Mouse (Mus musculus): ENCODE data around the gene Cfap97d2.

The Cfap97d2 gene

DNA sequence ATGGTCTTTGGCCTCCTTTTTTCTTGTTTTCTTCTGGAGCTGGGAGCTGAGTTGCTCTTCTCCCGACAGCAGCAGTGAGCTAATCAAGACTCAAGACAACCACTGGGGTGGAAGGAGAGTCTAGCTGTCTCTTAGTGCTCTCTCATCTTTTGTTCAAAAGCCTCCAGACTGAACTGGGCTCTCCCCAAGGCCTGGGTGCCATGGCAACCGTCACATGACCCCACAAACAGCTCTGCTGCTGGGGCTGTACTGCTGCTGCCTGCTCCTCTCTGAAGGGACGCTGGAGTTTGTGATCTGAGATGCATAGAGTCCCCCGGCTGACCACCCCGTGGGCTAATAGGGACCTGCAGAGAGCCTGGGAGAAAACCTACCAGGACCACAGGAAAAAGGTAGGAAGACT is at the start of gene Cfap97d2:
Gene Cfap97d2 (plus strand): TSS at position 222 of the 400 bp plus-strand sequence.
- no peak for DNase-seq (ENCODE audit: low read depth in 1 of 2, low spot score in 2 of 2)

DNA sequence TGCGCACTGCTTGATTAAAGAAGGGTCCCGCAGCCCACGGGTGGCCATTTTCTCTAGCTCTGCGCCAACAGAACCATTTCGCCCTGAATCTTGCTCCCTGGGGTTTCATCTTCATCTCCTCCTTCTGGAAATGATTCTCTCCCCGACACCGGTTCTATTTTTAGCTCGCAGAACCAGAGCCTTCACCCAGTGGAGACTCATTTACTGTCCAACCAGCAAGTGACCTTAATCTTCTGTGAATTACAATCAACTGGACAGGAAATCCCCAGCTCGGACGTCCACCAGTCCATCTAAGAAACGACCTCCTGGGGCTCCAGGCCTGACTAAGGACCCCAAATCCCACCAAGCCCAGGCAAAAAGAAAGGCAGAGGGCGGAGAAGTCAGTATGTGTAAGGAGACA is 48.2 kb upstream of the Cfap97d2 start:
- DNase-seq (ENCODE audit: low read depth in 1 of 2, low spot score in 2 of 2) = no peak

DNA sequence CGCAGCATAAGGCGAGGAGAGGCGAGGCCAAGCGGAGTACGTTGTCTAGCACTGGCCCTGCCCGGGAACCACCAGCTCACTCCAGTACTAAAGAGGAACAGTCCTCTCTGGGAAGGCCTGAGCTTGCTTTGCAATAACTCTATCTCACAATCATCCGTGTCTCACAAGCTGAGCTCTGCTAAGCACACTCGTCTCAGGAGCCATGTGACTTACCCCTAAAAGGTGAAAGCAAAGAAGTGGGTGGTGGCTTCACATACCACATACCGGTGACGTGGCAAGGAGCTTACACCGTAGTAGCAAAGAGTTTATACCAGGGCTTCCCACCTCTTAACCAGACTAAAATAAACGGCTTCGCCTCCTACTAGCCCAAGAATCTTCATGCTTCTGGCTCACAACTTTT is 45.4 kb upstream of the Cfap97d2 start:
- no peak for DNase-seq (ENCODE audit: low read depth in 1 of 2, low spot score in 2 of 2)

DNA sequence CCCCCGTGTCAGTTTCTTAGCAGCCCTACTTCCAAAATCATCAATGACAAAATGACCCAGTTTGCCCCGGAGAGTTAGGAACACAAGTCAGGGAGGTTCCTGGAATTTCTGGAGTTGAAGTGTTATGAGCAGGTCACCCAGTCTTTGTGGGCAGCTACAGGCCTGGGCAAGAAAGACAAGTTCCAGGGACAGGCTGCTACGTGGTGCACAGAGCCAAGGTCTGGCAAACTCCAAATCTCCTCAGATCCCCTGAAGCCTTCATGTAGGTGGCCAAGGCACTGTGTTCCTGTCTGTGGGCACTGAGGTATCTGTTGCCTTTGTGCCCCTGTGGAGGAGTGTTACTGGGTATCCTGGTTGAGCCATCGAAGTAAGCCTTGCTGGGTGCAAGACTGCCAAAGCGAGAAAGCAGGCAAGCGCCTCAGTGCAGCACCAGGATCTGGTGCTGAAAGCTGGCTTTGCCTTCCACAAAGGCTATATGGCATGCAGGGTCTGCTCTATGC is 40.9 kb upstream of the Cfap97d2 start:
- DNase-seq (ENCODE audit: low read depth in 1 of 2, low spot score in 2 of 2) = no peak

DNA sequence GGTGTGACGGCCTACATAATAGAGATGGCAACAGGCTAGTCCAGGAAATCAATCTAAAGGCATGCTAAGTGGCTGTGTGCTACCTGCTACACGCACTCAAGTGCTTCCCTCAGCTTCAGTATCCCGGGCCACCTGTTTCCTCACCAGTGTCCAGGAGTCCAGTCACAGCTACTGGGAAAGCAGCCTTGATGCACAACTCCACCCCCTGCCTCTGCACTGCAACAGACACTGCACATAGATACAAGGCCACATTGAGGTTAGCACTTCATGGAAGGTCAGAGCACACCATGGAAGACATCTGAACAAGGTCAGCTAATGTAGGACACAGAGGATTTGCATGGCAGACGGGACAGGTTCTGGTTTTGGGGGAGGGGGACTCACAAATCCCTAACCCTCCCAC is 40.2 kb upstream of the Cfap97d2 start:
- DNase-seq (ENCODE audit: low read depth in 1 of 2, low spot score in 2 of 2) = no peak

DNA sequence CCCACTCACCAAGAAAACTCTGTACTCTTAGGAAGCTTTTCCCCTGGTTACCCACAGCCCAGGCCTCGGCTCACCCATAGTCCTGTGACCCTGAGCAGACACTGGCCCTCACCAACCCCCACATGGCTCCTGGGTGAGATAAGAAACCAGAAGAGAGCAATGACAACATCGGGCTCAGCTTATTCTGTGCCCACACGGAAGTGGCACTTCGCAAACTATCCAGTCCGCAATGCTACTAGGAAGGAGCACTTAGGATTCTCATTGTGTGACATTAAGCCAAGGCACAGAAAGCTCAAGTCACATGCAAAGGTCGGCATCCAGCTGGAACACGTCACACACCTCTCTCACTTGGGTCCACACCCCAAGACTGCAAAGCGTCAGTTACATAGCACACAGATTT is 39.7 kb upstream of the Cfap97d2 start:
- no peak for DNase-seq (ENCODE audit: low read depth in 1 of 2, low spot score in 2 of 2)

DNA sequence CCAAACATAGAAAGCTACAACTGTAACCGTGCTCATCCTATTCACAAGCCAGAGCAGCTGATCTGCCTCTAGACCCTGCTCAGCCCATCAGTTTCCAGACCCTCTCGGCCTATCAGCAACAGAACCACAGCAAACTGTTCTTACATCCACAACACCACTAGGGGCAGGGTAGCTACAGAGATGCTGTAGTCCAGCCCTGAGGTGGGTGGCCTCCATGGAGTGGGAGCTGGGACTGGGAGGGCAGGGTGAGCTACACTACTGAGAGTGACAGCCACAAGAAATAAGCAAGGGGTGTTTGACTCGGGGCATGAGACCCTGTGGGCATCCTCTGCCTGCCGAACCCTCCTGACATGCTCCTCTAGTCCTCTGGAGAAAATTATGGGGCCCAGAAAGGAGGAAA is 37.8 kb upstream of the Cfap97d2 start:
- DNase-seq (ENCODE audit: low read depth in 1 of 2, low spot score in 2 of 2) = no peak

DNA sequence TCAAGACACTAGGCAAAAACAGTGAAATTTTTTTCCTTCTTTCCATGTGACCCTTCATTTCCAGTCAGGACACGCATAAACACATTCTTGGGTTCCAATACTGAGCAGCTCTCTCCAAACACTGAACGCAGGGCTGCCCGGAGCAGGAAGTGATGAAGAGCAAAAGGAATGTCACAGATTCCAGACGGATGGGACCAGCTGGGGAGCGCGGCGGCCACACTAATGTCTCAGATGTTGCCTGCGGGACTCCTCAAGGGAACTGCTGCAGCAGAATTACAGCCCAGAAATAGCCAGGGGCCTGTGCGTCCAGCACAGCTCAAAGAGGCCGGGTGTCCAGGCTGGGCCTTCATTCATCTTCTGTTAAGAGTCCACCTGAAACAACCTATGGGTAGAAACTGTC is 37.3 kb upstream of the Cfap97d2 start:
- DNase-seq (ENCODE audit: low read depth in 1 of 2, low spot score in 2 of 2) = no peak

DNA sequence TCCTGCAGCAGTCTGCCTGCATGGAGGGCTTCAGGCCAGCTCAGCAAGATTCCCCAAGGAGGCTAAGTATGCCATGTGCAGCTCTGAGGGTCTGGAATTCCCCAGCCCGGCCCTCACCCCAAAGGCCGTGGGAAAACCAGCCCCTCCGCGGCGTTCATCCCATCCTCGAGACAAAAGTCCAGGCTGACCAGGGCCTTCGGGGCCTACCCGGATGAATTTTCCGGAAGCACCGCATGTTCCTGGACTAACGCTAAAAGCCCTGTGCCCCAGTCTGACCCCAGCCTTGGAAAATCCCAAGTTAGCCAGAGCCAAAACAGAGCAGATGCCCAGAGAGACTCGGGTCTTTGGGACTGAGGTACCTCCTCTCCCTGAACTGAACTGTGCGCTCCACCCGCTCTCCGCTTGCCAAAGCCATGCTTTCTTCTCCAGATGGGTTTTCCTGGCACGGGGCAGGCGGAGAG is 35.6 kb upstream of the Cfap97d2 start:
- no peak for DNase-seq (ENCODE audit: low read depth in 1 of 2, low spot score in 2 of 2)

DNA sequence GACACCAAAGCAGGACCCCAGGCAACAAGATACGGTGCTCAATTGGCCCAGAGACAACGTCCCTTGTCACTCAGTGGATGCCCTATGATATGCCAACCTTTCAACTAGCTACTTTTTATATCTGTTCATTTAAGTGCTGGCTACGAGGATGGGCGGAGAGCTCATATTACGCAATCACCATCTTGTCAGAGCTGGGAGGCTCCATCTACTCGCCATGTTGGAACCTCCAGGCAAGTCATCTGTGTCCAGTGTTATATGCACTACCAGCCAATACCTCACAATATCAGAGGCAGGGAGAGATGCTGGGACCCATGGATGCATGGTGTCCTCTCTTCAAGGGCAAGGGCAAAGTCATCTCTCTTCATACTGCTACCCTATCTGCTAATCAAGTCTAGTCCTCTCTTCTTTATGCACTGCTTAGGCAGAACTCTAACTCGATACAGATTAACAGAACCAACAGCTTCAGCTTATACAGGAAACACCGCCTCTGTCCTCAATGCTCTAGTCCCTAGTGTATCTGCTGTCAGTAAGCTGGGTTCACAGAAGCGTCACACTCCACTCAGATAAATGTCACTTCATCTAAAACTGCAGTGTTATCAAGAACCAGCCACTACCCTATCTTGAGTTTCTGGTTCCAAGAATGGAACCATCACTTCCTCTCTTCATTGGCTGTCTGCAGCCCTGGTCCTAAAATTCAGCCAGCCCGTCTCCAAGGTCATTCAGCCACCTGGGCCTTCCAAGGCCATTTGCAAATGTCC is 34.3 kb upstream of the Cfap97d2 start:
- DNase-seq (ENCODE audit: low read depth in 1 of 2, low spot score in 2 of 2) = no peak

DNA sequence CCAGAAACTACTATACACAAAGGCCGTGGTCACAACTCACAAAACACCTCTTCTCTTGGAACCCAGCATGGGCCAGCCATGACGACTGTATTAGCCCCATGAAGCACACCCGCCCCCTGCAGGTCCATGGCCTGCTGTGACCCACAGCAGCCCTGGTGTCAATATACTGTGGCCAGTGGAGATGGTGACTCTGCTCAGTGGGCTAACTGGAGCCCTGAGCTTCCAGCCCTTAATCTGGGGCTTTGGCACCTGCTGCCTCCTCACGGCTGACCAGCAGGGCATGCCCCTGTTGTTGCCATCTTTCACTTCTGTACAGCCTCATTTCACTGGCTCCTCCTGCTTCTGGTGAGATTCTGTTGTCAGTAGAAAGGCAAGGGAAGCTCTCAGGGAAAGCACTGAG is 32.5 kb upstream of the Cfap97d2 start:
- no peak for DNase-seq (ENCODE audit: low read depth in 1 of 2, low spot score in 2 of 2)

DNA sequence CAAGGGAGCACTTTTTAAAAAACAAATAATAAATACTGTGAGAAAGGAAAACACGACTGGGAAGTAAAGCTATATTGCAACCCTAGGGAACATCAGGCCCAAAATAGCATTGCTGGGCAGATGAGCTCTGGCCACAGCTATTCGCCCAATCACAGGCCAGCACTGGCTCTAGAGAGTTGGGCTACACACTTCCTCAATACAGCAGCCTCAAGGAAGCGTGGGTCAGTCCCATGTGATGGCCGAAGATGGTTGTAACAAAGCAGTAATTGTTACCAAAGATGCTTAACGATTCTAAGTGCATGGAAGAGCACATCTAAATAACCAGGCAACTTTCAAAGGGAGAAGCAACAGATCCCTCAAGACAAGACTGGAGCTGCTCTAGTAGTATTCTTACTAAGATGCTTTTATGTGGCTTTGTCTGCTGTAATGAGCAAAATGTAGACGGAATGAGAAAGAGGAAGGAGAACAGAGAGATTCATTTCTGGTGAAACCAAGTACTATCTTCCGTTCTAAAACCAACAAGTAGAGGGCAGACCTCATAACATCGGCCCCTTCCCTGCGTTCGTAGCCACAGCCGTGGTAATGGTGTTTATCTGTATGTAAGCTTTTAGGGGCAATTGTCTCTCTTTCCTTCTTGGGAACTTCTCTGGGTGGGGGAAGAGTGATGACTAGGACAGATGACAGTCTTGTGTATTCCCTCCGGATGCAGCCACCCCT is 31.2 kb upstream of the Cfap97d2 start:
- DNase-seq (ENCODE audit: low read depth in 1 of 2, low spot score in 2 of 2) = peak; percentile 30 to 54

DNA sequence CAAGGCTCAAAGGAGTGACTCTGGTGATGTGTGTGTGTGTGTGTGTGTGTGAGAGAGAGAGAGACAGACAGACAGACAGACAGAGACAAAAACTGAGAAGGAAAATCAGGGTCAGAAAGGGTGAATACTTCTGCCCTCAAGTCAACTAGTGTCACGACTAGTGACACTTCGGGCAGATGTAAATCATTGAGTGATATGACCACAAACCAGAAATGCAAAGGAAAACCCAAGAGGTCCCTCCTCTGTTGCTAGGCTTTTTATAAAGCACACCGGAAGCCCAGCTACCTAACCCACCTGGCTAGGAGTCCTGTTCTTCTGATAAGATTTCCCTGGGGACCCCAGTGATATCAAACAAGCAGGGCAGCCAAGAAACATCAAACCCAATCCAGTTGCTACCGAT is 30.6 kb upstream of the Cfap97d2 start:
- DNase-seq (ENCODE audit: low read depth in 1 of 2, low spot score in 2 of 2) = no peak

DNA sequence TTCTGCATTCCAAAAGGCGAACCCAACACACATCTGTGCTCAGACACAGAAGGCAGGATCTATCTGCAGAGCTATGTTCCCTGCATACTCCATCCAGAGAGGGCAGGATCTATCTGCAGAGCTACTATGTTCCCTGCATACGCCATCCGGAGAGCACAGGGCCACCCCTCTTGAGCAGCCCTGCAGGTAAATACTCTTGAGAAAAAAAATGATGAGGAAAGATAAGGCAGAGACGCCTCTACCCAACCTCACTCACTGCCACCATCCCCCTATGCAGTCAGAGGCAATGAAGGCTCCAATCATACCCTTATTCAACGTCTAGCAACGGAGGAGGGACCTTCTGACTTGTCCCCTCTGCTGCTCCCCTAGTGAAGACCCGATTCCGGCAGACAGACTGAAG is 30.2 kb upstream of the Cfap97d2 start:
- DNase-seq (ENCODE audit: low read depth in 1 of 2, low spot score in 2 of 2) = no peak

DNA sequence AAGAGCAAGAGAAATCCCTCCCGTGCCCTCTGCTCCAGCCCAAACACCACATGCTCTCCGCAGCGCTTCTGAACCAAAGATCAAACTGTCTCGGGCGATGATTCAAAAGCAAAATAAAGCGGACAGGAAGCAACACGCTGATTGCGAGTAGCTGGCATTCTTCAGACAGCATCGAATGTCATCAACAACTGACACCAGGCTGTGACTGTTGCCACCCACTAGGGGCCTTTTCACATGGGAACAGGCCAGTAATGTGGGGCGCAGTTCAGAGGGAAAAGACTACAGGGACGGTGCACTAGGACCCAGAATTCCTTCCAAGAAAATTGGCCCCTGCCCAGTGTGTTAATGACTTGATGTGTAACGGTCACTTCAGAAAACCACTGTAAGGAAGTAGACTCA is 29.4 kb upstream of the Cfap97d2 start:
- DNase-seq (ENCODE audit: low read depth in 1 of 2, low spot score in 2 of 2) = peak; percentile 48 to 67

DNA sequence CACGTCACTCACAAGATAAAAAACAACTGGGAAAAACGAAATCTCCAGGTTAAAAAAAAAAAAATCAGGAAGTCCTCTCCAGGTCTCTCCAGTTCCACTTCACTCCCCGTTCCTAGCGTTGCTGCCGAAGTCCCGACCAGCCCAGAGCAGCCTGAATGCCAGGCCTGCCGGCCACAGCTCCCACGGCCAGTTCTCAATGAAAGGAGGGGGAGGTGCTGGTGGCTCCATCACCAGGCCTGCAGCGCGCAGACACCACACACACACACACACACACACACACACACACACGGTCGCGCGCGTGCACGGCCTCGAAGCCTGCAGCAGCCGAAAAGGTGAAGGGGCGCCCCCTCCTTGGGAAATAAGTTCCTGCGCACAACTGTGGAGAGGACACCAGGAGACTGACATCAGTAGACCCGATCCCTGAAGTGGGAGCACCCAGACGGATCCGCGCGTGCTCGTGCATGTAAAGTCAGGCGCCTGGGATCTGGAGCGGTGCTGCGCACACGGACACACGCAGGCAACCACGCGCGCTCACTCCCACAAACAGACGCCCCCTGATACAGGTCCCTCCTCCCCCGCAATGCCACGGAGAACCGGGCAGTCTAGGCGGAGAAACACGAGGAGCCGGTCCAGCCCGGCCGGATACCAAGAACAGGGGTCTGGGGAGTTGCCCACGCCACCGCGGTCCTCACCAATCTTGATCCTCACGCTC is 28.8 kb upstream of the Cfap97d2 start:
- DNase-seq (ENCODE audit: low read depth in 1 of 2, low spot score in 2 of 2) = peak; percentile 27 to 47

DNA sequence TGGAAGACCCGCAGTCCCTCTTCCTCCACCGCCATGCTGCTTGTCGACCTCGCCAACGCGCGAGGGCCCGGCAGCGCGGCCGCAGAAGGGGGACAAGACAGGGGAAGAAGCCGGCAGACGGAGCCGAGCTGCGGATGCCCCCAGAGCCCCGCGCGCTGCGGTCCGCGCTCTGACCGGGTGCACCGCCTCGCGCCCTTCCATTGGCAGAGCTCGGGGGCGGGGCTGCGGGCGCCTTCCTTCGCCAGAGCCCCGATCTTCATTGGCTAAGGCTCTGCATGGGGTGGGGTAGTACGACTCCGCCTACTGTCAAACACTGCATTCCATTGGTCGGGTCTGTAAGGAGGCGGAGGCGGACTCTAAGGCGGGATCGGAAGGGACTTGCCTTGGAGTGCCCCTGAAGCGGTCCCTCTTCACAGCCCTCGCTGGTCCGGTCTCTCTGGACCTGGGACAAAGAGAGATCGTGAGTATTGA is 28.2 kb upstream of the Cfap97d2 start, which contains the start of gene Rasa3:
Gene Rasa3 (minus strand): TSS at position 191 of the 471 bp plus-strand sequence.
- DNase-seq (ENCODE audit: low read depth in 1 of 2, low spot score in 2 of 2) = peak; percentile 89 to 90

DNA sequence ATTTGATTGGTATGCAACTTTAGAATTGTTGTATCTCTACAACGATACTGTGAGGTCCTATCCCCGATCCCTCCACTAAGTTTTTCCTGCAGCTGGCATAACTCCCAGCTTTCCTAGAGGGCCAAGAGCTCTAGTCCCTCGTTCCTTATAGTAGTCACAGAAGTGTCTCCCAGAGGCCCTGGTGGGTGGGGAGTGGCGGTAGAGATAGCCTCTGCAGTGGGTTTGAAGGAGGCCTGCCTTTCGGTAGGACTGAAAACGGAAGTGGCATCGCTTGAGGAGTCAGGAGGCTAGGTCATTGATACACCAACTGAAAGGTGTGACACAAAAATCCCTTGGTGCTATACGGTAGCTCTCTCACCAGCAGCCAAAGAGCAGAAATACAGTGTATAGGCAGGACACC is 27.5 kb upstream of the Cfap97d2 start:
- DNase-seq (ENCODE audit: low read depth in 1 of 2, low spot score in 2 of 2) = no peak

DNA sequence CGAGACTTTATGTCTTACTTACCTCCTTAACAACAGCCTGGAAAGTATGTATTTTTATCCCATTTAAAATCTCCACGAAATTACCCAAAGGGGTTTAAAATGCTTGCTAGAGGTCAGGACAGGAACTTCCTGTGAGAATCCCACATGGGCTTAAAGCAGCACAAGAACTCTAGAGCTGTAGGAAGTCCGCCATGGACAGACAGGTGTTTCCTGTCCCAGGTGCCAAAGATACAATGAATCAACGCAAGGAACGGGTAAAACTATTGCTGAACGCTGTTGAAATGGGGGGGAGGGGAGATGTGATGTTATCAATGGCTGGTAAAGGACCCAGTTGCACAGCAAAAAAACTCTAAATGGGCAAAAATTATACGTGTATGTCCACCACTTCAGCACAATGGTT is 21.6 kb upstream of the Cfap97d2 start:
- no peak for DNase-seq (ENCODE audit: low read depth in 1 of 2, low spot score in 2 of 2)

DNA sequence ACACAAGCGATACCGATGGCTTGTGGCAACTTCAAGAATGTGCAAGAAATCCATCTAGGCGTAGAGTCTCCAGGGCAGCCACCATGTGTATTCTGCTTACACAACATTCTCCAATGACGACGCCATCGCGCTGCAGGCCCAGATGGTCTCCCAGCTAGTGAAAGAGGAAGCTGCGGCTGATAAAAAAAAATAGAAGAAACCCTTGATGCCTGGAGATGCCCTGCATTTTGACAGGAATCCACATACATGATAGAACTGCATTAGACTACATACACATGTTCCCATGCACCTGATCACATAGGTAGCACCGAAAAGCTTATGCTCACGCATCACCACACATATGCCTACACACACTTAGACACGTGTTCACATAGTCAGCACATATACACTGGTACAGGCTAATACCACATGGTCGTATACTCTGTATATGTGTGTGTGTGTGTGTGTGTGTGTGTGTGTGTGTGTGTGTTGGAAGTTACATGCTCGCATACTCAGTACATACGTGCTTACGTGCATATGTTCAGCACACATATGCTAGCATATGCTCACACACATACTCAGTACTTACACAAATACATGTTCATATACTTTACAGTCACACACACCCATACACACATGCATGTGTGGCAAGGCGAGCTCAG is 19.9 kb upstream of the Cfap97d2 start:
- peak; percentile 76 to 78 for DNase-seq (ENCODE audit: low read depth in 1 of 2, low spot score in 2 of 2)

DNA sequence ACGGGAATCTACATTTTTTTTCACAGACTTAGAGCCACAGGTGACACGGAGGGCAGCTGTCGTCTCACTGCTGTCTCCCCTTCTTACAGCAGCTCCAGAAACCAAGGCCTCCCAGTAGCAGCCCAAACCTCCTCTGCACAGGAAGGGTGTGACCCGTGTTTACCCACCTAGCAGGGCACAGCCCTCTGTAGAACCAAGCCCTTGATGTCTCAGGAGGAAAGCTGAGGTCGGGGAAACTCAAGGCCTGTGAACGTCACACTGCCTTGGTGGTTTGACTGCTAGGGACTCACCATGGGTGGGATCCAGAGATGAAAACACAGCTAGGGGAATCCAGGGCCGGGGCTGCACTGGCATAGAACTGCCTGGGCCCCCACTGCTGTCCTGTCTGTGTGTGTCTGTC is 19.3 kb upstream of the Cfap97d2 start:
- DNase-seq (ENCODE audit: low read depth in 1 of 2, low spot score in 2 of 2) = no peak
